Comparison of ENCODE assay signal across 8 mouse cellular contexts in the genomic region with DNA sequence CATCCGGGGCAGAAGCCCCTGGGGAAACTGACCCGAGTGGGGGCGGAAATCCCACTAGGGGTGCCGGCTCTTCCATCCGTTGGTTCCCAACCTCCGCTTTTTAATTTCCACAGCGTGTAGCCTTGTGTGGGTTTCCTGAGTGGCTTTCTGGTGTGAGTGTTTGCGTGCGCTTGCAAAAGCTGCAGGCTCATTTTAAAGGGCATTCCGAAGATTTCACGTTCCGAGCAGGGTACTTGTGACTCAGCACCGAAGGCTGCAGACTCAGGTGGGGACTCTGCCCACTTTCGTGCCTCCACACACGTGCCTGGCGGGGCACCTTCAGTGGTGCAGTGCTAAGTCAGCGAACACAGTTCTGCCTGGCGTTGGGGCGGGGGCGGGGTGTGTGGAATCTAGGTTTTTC. TPM values are rescaled to one million over a fixed set of nuclear protein-coding genes. Genes with fewer than 3 reads are reported as not detected.
DNase-seq lines count a peak whose midpoint lies in the region; ATAC-seq lines count a peak whose summit lies in the region.

No protein-coding gene starts in this region.

- H3K4me1 ChIP-seq in neural tube, embryonic 11.5 days (ENCODE audit: control insufficient read depth, insufficient read depth, low read length), result peaks cover 19% of the 10 kb centered on the region

- H3K36me3 ChIP-seq in neural tube, embryonic 11.5 days (ENCODE audit: control insufficient read depth, insufficient read depth, low read length), result no peaks in the 10 kb centered on the region

- DNase-seq in right cerebral cortex, adult 18-20 months, result peak; percentile 32
- DNase-seq in right cerebral cortex, postnatal 14 days, result no peak
- DNase-seq in embryo, embryonic 9.5 days (ENCODE audit: extremely low spot score), result peak; percentile 28
- peak; percentile 7 to 32 for DNase-seq in heart, postnatal 36 days
- DNase-seq in left cerebral cortex, postnatal 36 days (ENCODE audit: low spot score in 2 of 2), result peak; percentile 26 to 41
- DNase-seq in neural tube, embryonic 11.5 days (ENCODE audit: low spot score), result peak; percentile 25
- DNase-seq in gastrocnemius, postnatal 14 days, result no peak
- DNase-seq in frontal cortex, postnatal 10 days (ENCODE audit: low spot score in 2 of 2), result no peak

- under 1% methylated on average over 20 of the region's 20 CpGs for WGBS in neural tube, embryonic 11.5 days

- peaks cover 61% of the 10 kb centered on the region for H3K27me3 ChIP-seq in neural tube, embryonic 11.5 days (ENCODE audit: control insufficient read depth, insufficient read depth, low read length)

- peak overlapping the region; percentile 58 for H3K4me3 ChIP-seq in neural tube, embryonic 11.5 days (ENCODE audit: low read depth, low read length)

- H3K9me3 ChIP-seq in neural tube, embryonic 11.5 days (ENCODE audit: control insufficient read depth, low read length), result no peaks in the 10 kb centered on the region

- H3K4me2 ChIP-seq in neural tube, embryonic 11.5 days (ENCODE audit: low read depth), result peak overlapping the region; percentile 93

- H3K27ac ChIP-seq in neural tube, embryonic 11.5 days (ENCODE audit: low read depth, low read length), result no peak overlapping the region

- intact Hi-C loops in heart, postnatal 36 days (cut with DNase I), result loop anchor here (5.0 kb wide), 1 partner anchor 728 kb away; no protein-coding TSS in a partner anchor
- intact Hi-C loops in left cerebral cortex, postnatal 36 days (cut with DNase I), result loop anchor here (1.0 to 5.0 kb wide), 2 partner anchors 76 to 1128 kb away; a partner anchor contains a TSS
- intact Hi-C loops in gastrocnemius, postnatal 14 days (cut with DNase I; ENCODE audit: low total_unique reads), result no loop called here

- no peak for ATAC-seq in neural tube, embryonic 11.5 days (ENCODE audit: insufficient read depth, low FRiP score, low TSS enrichment)

- H3K9ac ChIP-seq in neural tube, embryonic 11.5 days (ENCODE audit: low read length), result no peak overlapping the region

RNA-seq across cellular contexts. Expression of a gene that starts 3.6 kb away (rescaled TPM):
- total RNA-seq in heart, postnatal 36 days (2021), result 10 to 100 TPM in 1 of 2 experiments, 1 to 10 TPM in 1; 8.4 to 12.1 TPM
- 10 to 100 TPM; 20.3 to 23.4 TPM for total RNA-seq in left cerebral cortex, postnatal 36 days (2021)
- polyA plus RNA-seq in neural tube, embryonic 11.5 days (2014; fragmentation: Nextera tagmentation; extraction: Ambion mirVana), result 6.5 and 7.3 TPM in 2 replicates
- 1 to 10 TPM in 1 of 2 experiments, under 1 TPM in 1; 0.64 to 1.0 TPM for total RNA-seq in gastrocnemius, postnatal 14 days (2021)

Comparison
In these comparisons a context has a peak if more than half of its experiments do, and no peak if none do; other contexts are left out.
1. DNase-seq: peak in right cerebral cortex, adult 18-20 months (single experiment), embryo, embryonic 9.5 days (single experiment), heart, postnatal 36 days (2 of 2), left cerebral cortex, postnatal 36 days (2 of 2) and neural tube, embryonic 11.5 days (single experiment); none in right cerebral cortex, postnatal 14 days (single experiment), gastrocnemius, postnatal 14 days (single experiment) and frontal cortex, postnatal 10 days (0 of 2).
2. RNA of a gene that starts 3.6 kb away (total RNA-seq): 20.3 to 23.4 TPM in left cerebral cortex, postnatal 36 days and 8.4 to 12.1 TPM in heart, postnatal 36 days; 0.64 to 1.0 TPM in gastrocnemius, postnatal 14 days; every median in the first group is over 4 times any median in the second.